Mouse (Mus musculus): ENCODE measurements at regions not wholly inside any gene's neighbourhood (a gene's known extent, or its start where the extent isn't known, plus 50 kb on each side); places are given as distances from the start of the nearest gene placed in this dataset.

GRCm38 (mm10) chr3:156341484-156341883, 220.1 kb upstream of the Negr1 start:
- H3K9ac ChIP-seq (replicated peaks; ENCODE audit: low read depth, low read length) = no peak overlapping the region
- H3K9me3 ChIP-seq (ENCODE audit: control insufficient read depth, low read length) = no peaks in the 10 kb centered on the region
- H3K4me3 ChIP-seq (replicated peaks; ENCODE audit: low read length) = no peak overlapping the region
- H3K27ac ChIP-seq (ENCODE audit: low read length) = no peak overlapping the region
- no peaks in the 10 kb centered on the region for H3K36me3 ChIP-seq (ENCODE audit: control insufficient read depth, insufficient read depth)
- WGBS = 80% methylated on average over 1 of the region's 1 CpGs
- ATAC-seq = no peak
- H3K4me2 ChIP-seq (ENCODE audit: low read length) = no peak overlapping the region
- no peaks in the 10 kb centered on the region for H3K27me3 ChIP-seq (replicated peaks; ENCODE audit: control insufficient read depth, insufficient read depth, low read length)
- H3K4me1 ChIP-seq (replicated peaks; ENCODE audit: control insufficient read depth, insufficient read depth, low read length) = no peaks in the 10 kb centered on the region

DNA sequence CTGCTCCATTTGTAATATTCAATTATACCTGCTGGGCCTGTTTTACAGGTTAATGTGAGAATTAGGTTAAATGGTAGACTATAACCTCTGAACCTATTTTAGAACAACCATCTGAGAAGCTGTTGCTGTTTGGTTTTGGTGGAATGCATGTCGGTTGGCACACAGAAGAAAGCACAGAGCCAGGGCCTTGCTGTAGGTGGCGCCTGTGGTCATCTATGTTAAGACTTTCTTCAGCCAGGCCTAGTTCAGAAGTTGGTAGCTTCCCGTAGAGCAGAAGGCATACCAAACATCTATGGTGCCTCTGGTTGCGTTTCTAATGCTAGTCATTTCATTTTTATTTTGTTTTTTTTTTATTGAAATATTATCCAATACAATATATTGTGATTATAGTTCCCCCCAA, 209.9 kb upstream of the Negr1 start:
- 65% methylated on average over 4 of the region's 4 CpGs for WGBS
- H3K9me3 ChIP-seq (ENCODE audit: control insufficient read depth, low read length) = no peaks in the 10 kb centered on the region
- no peak overlapping the region for H3K9ac ChIP-seq (replicated peaks; ENCODE audit: low read depth, low read length)
- no peaks in the 10 kb centered on the region for H3K4me1 ChIP-seq (replicated peaks; ENCODE audit: control insufficient read depth, insufficient read depth, low read length)
- H3K4me2 ChIP-seq (ENCODE audit: low read length) = no peak overlapping the region
- H3K4me3 ChIP-seq (replicated peaks; ENCODE audit: low read length) = no peak overlapping the region
- no peaks in the 10 kb centered on the region for H3K27me3 ChIP-seq (replicated peaks; ENCODE audit: control insufficient read depth, insufficient read depth, low read length)
- H3K27ac ChIP-seq (ENCODE audit: low read length) = no peak overlapping the region
- ATAC-seq = no peak
- no peaks in the 10 kb centered on the region for H3K36me3 ChIP-seq (ENCODE audit: control insufficient read depth, insufficient read depth)

- ATAC-seq = no peak
- Histone ChIP-seq H3K4me1 (replicated peaks; ENCODE audit: control insufficient read depth, insufficient read depth, low read length) (no peaks in the 10 kb centered on the region), H3K9me3 (ENCODE audit: control insufficient read depth, low read length) (no peaks in the 10 kb centered on the region), H3K36me3 (ENCODE audit: control insufficient read depth, insufficient read depth) (no peaks in the 10 kb centered on the region), H3K4me3 (replicated peaks; ENCODE audit: low read length) (no peak overlapping the region), H3K9ac (replicated peaks; ENCODE audit: low read depth, low read length) (no peak overlapping the region), H3K27me3 (replicated peaks; ENCODE audit: control insufficient read depth, insufficient read depth, low read length) (no peaks in the 10 kb centered on the region), H3K4me2 (ENCODE audit: low read length) (no peak overlapping the region), H3K27ac (ENCODE audit: low read length) (no peak overlapping the region)
- 82% methylated on average over 3 of the region's 3 CpGs for WGBS
Observed at GRCm38 (mm10) chr3:156353430-156353829, 208.2 kb upstream of the Negr1 start.

GRCm38 (mm10) chr3:156353841-156354473, 207.6 kb upstream of the Negr1 start:
- Histone ChIP-seq H3K9me3 (ENCODE audit: control insufficient read depth, low read length) (no peaks in the 10 kb centered on the region), H3K27ac (ENCODE audit: low read length) (no peak overlapping the region), H3K27me3 (replicated peaks; ENCODE audit: control insufficient read depth, insufficient read depth, low read length) (no peaks in the 10 kb centered on the region), H3K4me3 (replicated peaks; ENCODE audit: low read length) (no peak overlapping the region), H3K9ac (replicated peaks; ENCODE audit: low read depth, low read length) (no peak overlapping the region), H3K4me2 (ENCODE audit: low read length) (no peak overlapping the region), H3K36me3 (ENCODE audit: control insufficient read depth, insufficient read depth) (no peaks in the 10 kb centered on the region), H3K4me1 (replicated peaks; ENCODE audit: control insufficient read depth, insufficient read depth, low read length) (no peaks in the 10 kb centered on the region)
- ATAC-seq = no peak
- 73% methylated on average over 9 of the region's 9 CpGs for WGBS

GRCm38 (mm10) chr3:156368669-156369343, 192.8 kb upstream of the Negr1 start:
- no peaks in the 10 kb centered on the region for H3K27me3 ChIP-seq (replicated peaks; ENCODE audit: control insufficient read depth, insufficient read depth, low read length)
- H3K27ac ChIP-seq (ENCODE audit: low read length) = no peak overlapping the region
- no peak overlapping the region for H3K4me3 ChIP-seq (replicated peaks; ENCODE audit: low read length)
- 79% methylated on average over 3 of the region's 3 CpGs for WGBS
- no peaks in the 10 kb centered on the region for H3K9me3 ChIP-seq (ENCODE audit: control insufficient read depth, low read length)
- no peaks in the 10 kb centered on the region for H3K36me3 ChIP-seq (ENCODE audit: control insufficient read depth, insufficient read depth)
- H3K4me2 ChIP-seq (ENCODE audit: low read length) = no peak overlapping the region
- H3K4me1 ChIP-seq (replicated peaks; ENCODE audit: control insufficient read depth, insufficient read depth, low read length) = no peaks in the 10 kb centered on the region
- ATAC-seq = no peak
- no peak overlapping the region for H3K9ac ChIP-seq (replicated peaks; ENCODE audit: low read depth, low read length)

DNA sequence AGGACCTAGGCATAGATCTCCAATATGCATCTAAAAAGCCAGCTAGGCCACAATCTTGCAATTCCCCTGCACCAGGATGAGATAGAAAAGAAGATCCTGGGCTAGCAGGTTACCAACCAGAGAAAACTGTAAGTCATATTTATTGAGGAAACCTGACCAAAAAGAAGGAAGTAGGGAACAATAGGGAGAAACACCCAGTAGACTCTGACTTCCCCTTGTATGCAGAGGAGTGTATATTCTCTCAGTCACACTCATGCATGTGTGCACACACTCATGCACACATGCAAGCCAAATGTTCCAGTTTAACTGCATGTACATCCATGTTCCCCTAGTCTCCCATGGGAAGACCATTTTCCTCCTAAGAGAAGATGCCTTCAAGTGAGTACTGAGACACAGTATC, 184.9 kb upstream of the Negr1 start:
- Histone ChIP-seq H3K27me3 (replicated peaks; ENCODE audit: control insufficient read depth, insufficient read depth, low read length) (no peaks in the 10 kb centered on the region), H3K27ac (ENCODE audit: low read length) (no peak overlapping the region), H3K4me2 (ENCODE audit: low read length) (no peak overlapping the region), H3K4me3 (replicated peaks; ENCODE audit: low read length) (no peak overlapping the region), H3K4me1 (replicated peaks; ENCODE audit: control insufficient read depth, insufficient read depth, low read length) (no peaks in the 10 kb centered on the region), H3K36me3 (ENCODE audit: control insufficient read depth, insufficient read depth) (no peaks in the 10 kb centered on the region), H3K9ac (replicated peaks; ENCODE audit: low read depth, low read length) (no peak overlapping the region), H3K9me3 (ENCODE audit: control insufficient read depth, low read length) (no peaks in the 10 kb centered on the region)
- no peak for ATAC-seq

DNA sequence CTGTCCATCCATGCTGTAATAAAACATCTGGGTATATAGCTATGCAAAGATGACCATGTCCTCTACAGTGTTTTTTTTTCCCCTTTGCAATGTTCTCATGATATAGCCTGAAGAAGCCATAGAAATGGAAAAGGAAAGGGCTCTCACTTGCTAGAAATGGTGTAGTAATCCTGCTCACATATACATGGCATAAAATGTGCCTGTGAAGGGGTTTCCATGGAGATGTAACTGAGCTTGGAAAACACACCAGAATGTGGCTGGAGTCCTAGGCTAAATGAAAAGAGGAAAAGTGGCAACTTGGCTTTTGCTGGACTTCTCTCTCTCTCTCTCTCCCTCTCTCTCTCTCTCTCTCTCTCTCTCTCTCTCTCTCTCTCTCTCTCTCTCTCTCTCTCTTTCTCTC, 178.7 kb upstream of the Negr1 start:
- Histone ChIP-seq H3K4me3 (replicated peaks; ENCODE audit: low read length) (no peak overlapping the region), H3K9me3 (ENCODE audit: control insufficient read depth, low read length) (no peaks in the 10 kb centered on the region), H3K4me2 (ENCODE audit: low read length) (no peak overlapping the region), H3K27ac (ENCODE audit: low read length) (no peak overlapping the region), H3K36me3 (ENCODE audit: control insufficient read depth, insufficient read depth) (no peaks in the 10 kb centered on the region), H3K27me3 (replicated peaks; ENCODE audit: control insufficient read depth, insufficient read depth, low read length) (no peaks in the 10 kb centered on the region), H3K4me1 (replicated peaks; ENCODE audit: control insufficient read depth, insufficient read depth, low read length) (no peaks in the 10 kb centered on the region), H3K9ac (replicated peaks; ENCODE audit: low read depth, low read length) (no peak overlapping the region)
- ATAC-seq = no peak

DNA sequence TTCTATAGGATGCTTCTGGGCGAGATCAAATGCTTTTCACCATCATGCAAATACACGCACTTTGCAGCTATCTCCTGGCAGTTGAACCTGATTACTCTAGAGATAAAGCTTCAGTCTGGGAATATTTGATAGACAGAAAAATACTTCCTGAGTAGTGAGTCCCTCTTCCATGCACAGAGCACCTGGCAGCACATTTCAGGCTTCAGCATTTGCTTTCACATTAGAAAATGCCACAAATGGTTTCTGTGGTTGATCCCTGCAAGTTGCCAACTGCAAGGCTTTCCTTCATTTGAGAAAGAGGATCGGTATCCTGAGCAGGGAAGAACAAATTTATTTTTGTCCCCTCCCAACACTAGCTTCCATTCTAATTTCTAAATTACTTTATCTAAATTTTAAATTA, 155.5 kb upstream of the Negr1 start:
- H3K36me3 ChIP-seq (ENCODE audit: control insufficient read depth, insufficient read depth) = no peaks in the 10 kb centered on the region
- H3K9ac ChIP-seq (replicated peaks; ENCODE audit: low read depth, low read length) = no peak overlapping the region
- H3K4me1 ChIP-seq (replicated peaks; ENCODE audit: control insufficient read depth, insufficient read depth, low read length) = no peaks in the 10 kb centered on the region
- no peak overlapping the region for H3K4me3 ChIP-seq (replicated peaks; ENCODE audit: low read length)
- no peaks in the 10 kb centered on the region for H3K9me3 ChIP-seq (ENCODE audit: control insufficient read depth, low read length)
- H3K27me3 ChIP-seq (replicated peaks; ENCODE audit: control insufficient read depth, insufficient read depth, low read length) = no peaks in the 10 kb centered on the region
- no peak for ATAC-seq
- no peak overlapping the region for H3K4me2 ChIP-seq (ENCODE audit: low read length)
- 96% methylated on average over 3 of the region's 3 CpGs for WGBS
- no peak overlapping the region for H3K27ac ChIP-seq (ENCODE audit: low read length)

DNA sequence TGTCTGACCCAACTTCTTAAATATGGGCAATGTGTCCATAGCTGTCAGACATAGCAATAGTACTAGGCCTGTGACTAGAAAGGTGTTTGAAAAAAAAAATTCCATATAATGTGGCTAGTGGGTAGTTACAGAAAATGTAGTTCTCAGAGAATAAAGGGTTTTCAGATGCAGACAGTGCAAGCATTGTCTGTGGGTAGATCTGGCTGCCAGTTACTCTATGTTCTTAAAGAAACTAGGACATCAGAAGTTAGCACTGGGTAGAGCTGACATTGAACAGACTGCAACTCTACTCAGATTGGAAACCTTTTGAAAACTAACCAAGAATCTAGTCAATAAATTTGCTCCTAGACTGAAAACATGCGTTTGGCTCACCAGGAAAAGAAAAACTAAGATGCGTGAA, 154.5 kb upstream of the Negr1 start:
- Histone ChIP-seq H3K36me3 (ENCODE audit: control insufficient read depth, insufficient read depth) (no peaks in the 10 kb centered on the region), H3K4me1 (replicated peaks; ENCODE audit: control insufficient read depth, insufficient read depth, low read length) (no peaks in the 10 kb centered on the region), H3K27ac (ENCODE audit: low read length) (no peak overlapping the region), H3K4me2 (ENCODE audit: low read length) (no peak overlapping the region), H3K9ac (replicated peaks; ENCODE audit: low read depth, low read length) (no peak overlapping the region), H3K9me3 (ENCODE audit: control insufficient read depth, low read length) (no peaks in the 10 kb centered on the region), H3K27me3 (replicated peaks; ENCODE audit: control insufficient read depth, insufficient read depth, low read length) (no peaks in the 10 kb centered on the region), H3K4me3 (replicated peaks; ENCODE audit: low read length) (no peak overlapping the region)
- 94% methylated on average over 2 of the region's 2 CpGs for WGBS
- ATAC-seq = no peak

GRCm38 (mm10) chr3:156410126-156410525, 151.5 kb upstream of the Negr1 start:
- ATAC-seq = no peak
- Histone ChIP-seq H3K4me1 (replicated peaks; ENCODE audit: control insufficient read depth, insufficient read depth, low read length) (no peaks in the 10 kb centered on the region), H3K27ac (ENCODE audit: low read length) (no peak overlapping the region), H3K4me3 (replicated peaks; ENCODE audit: low read length) (no peak overlapping the region), H3K27me3 (replicated peaks; ENCODE audit: control insufficient read depth, insufficient read depth, low read length) (no peaks in the 10 kb centered on the region), H3K4me2 (ENCODE audit: low read length) (no peak overlapping the region), H3K36me3 (ENCODE audit: control insufficient read depth, insufficient read depth) (no peaks in the 10 kb centered on the region), H3K9ac (replicated peaks; ENCODE audit: low read depth, low read length) (no peak overlapping the region), H3K9me3 (ENCODE audit: control insufficient read depth, low read length) (no peaks in the 10 kb centered on the region)
- WGBS = 83% methylated on average over 1 of the region's 1 CpGs
